Mouse (Mus musculus) liver, embryonic 14.5 days (tissue): ENCODE measurements around the gene Pou6f1. TPM values are rescaled to one million over a fixed set of nuclear protein-coding genes. Genes with fewer than 3 reads are reported as not detected.
"Not testable (repeated sequence)": the region's sequence is repeated elsewhere in the genome, so short reads cannot be mapped to it uniquely, and the experiment has no call there.

ENCODE experiments used
- ATAC-seq: fragments of 200-750 bp; cut with Nextera tagmentation; 2 replicates; pipeline ENCODE4 v1.8.0; 2017; ENCODE audit warnings: moderate number of reproducible peaks, mild to moderate bottlenecking, moderate library complexity; ENCODE audit not compliant: insufficient read depth
- DNase-seq, 3 experiments: peaks; one replicate each; pipeline ENCODE4 v3.0.0-alpha.2; 2012 to 2013; ENCODE audit warnings: low read depth in 3 of 3, low spot score in 3 of 3
- H3K27ac ChIP-seq: fragments of 300-500 bp; sonication (generic); 2 replicates; pipeline ENCODE4 v1.5.1; 2014; ENCODE audit warnings: moderate library complexity, mild to moderate bottlenecking, control low read depth, inconsistent platforms
- H3K27me3 ChIP-seq: fragments of 300-500 bp; sonication (generic); 2 replicates; pipeline ENCODE4 v1.6.1; 2014; ENCODE audit warnings: mild to moderate bottlenecking, low read length, moderate library complexity; ENCODE audit not compliant: control insufficient read depth, insufficient read depth
- H3K36me3 ChIP-seq: fragments of 300-500 bp; sonication (generic); replicated peaks from 2 replicates; pipeline ENCODE4 v1.6.1; 2014; ENCODE audit warnings: low read depth; ENCODE audit not compliant: control insufficient read depth, insufficient read depth
- H3K4me1 ChIP-seq, 2 experiments: fragments of 200-500 bp in 1 of 2; fragments of 300-500 bp in 1 of 2; sonication (generic) in 1 of 2; replicated peaks; 2 replicates each; pipeline ENCODE4 v1.6.1; 2012 to 2014; ENCODE audit warnings: antibody characterized with exemption in 1 of 2, inconsistent platforms in 1 of 2, low read length in 1 of 2; ENCODE audit not compliant: control insufficient read depth in 2 of 2, insufficient read depth in 2 of 2
- H3K4me2 ChIP-seq: fragments of 300-500 bp; sonication (generic); 2 replicates; pipeline ENCODE4 v1.6.1; 2014; ENCODE audit warnings: low read depth, mild to moderate bottlenecking, control low read depth, moderate library complexity
- H3K4me3 ChIP-seq, 2 experiments: fragments of 200-500 bp in 1 of 2; fragments of 300-500 bp in 1 of 2; sonication (generic) in 1 of 2; 2 replicates each; pipeline ENCODE4 v1.5.1; 2012 to 2014; ENCODE audit warnings: low read depth in 2 of 2, low read length in 2 of 2, mild to moderate bottlenecking in 2 of 2, control low read depth in 1 of 2, inconsistent platforms in 1 of 2, moderate library complexity in 1 of 2; ENCODE audit not compliant: insufficient read depth in 1 of 2
- H3K9ac ChIP-seq: fragments of 300-500 bp; sonication (generic); replicated peaks from 2 replicates; pipeline ENCODE4 v1.6.1; 2014; ENCODE audit warnings: mild to moderate bottlenecking, control low read depth, moderate library complexity
- H3K9me3 ChIP-seq: fragments of 300-500 bp; sonication (generic); 2 replicates; pipeline ENCODE4 v1.6.1; 2016; ENCODE audit warnings: low read length, mixed read lengths; ENCODE audit not compliant: control insufficient read depth
- CTCF ChIP-seq: IDR thresholded peaks from 2 replicates; pipeline ENCODE4 v1.5.1; 2016; ENCODE audit warnings: antibody characterized with exemption, low read depth, control low read depth
- EP300 ChIP-seq: IDR thresholded peaks from 2 replicates; pipeline ENCODE4 v1.6.1; 2016; ENCODE audit warnings: antibody characterized with exemption, low read depth
- WGBS: fragments of 180-500 bp; shearing (Covaris S2); extraction: QIAGEN DNeasy Blood & Tissue Kit; methylation state at CpG from one replicate; pipeline ENCODE4 v1.1.7; 2014; ENCODE audit not compliant: insufficient replicate concordance; 5-methylcytosine and 5-hydroxymethylcytosine counted together
- polyA plus RNA-seq, 2 experiments: library from polyadenylated mRNA; depleted of rRNA in 1 of 2; stranded (reverse) in 1 of 2; unstranded in 1 of 2; fragments of >200 nt; fragmentation: Nextera tagmentation in 1 of 2; extraction: Ambion mirVana in 1 of 2; gene quantifications; 2 replicates each; pipeline versions ENCODE4 v1.2.1 to v1.2.3; 2012 to 2014

Gene Pou6f1
- polyA plus RNA-seq, 2 experiments, result 0.39 to 0.46 TPM

- peak overlapping the region in 1 of 2 experiments; percentile 18; a peak in 1 of 4 replicates for H3K4me3 ChIP-seq
- 13% methylated on average over 16 of the region's 16 CpGs for WGBS
Observed at GRCm38 (mm10) chr15:100613584-100613983, 13.8 kb upstream of the Pou6f1 start.

GRCm38 (mm10) chr15:100612432-100612831 is 12.6 kb upstream of the Pou6f1 start:
- Histone ChIP-seq H3K4me3 (no peak overlapping the region), H3K27me3 (no peaks in the 10 kb centered on the region), H3K36me3 (peaks cover 7% of the 10 kb centered on the region), H3K4me1 (peaks cover 11 to 17% of the 10 kb centered on the region in 2 experiments), H3K9ac (no peak overlapping the region), H3K27ac (no peak overlapping the region), H3K4me2 (no peak overlapping the region), H3K9me3 (no peaks in the 10 kb centered on the region)
- WGBS, result 60% methylated on average over 2 of the region's 2 CpGs
- TF ChIP-seq EP300 (no peak), CTCF (peak; percentile 68)
- DNase-seq (no peak), ATAC-seq (no peak)

More at GRCm38 (mm10) chr15:100613584-100613983, 13.8 kb upstream of the Pou6f1 start:
- no peaks in the 10 kb centered on the region for H3K27me3 ChIP-seq
- peaks cover 11 to 17% of the 10 kb centered on the region in 2 experiments for H3K4me1 ChIP-seq
- no peak overlapping the region for H3K9ac ChIP-seq
- no peak overlapping the region for H3K27ac ChIP-seq
- H3K4me2 ChIP-seq, result peak overlapping the region; percentile 87
- H3K9me3 ChIP-seq, result no peaks in the 10 kb centered on the region
- DNase-seq, result peak; percentile 55 to 67 (median 55)
- TF ChIP-seq EP300, result no peak
- TF ChIP-seq CTCF, result peak; percentile 98
- ATAC-seq, result no peak
- peaks cover 19% of the 10 kb centered on the region for H3K36me3 ChIP-seq

DNA sequence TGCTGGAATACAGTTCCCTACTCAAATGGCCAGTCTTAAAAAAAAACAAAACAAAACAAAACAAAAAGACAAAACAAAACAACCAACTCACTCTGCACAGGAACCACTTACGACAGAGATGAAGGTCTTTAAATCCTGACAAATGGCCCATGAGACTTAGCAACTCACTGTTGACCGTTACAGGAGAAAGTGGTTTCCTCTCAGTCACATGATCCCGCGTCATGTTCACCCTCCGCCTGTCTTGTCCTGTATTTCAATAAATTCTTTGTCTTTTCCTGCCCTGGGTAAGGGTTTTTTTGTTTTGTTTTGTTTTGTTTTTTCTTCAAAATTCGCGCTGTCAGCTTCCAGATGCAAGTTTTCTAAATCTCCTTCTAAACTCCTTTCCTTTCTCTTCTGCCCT is 12.2 kb upstream of the Pou6f1 start:
- ATAC-seq, result no peak
- WGBS, result 61% methylated on average over 7 of the region's 7 CpGs
- TF ChIP-seq CTCF, result no peak
- TF ChIP-seq EP300, result no peak
- Histone ChIP-seq H3K27ac (no peak overlapping the region), H3K9ac (no peak overlapping the region), H3K4me1 (peaks cover 11 to 16% of the 10 kb centered on the region in 2 experiments), H3K36me3 (peaks cover 2% of the 10 kb centered on the region), H3K4me2 (no peak overlapping the region), H3K4me3 (no peak overlapping the region), H3K27me3 (no peaks in the 10 kb centered on the region), H3K9me3 (no peaks in the 10 kb centered on the region)
- DNase-seq, result no peak

- peaks cover 0 to 10% of the 10 kb centered on the region in 2 experiments; a peak in 2 of 4 replicates for H3K4me1 ChIP-seq
- WGBS, result 67% methylated on average over 8 of the region's 8 CpGs
- H3K27me3 ChIP-seq, ATAC-seq, DNase-seq, H3K4me3 ChIP-seq, H3K9me3 ChIP-seq, H3K36me3 ChIP-seq, H3K27ac ChIP-seq, H3K4me2 ChIP-seq, H3K9ac ChIP-seq: not testable (repeated sequence)
- TF ChIP-seq CTCF, result peak; percentile 23; the same call in 1 of the 2 replicates
Observed at GRCm38 (mm10) chr15:100606677-100607076, 6.9 kb upstream of the Pou6f1 start.

DNA sequence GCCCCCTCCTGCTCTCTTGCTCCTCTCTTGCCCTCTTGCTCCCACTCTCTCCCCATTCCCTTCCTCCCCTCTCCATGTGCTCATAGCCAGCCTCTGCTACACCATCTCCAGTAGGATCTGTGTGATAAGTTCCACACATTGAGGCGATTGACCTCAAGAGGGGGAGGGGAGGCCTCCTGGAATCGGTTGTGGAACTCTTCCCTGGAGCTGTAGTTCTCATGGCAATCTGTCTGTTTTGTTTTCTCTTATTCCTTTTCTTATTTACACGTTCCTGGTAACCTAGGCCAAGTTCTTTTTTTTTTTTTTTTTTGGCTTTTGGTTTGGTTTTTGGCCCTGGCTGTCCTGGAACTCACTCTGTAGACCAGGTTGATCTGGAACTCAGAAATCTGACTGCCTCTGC is 1.9 kb upstream of the Pou6f1 start:
- no peaks in the 10 kb centered on the region for H3K9me3 ChIP-seq
- 33% methylated on average over 3 of the region's 3 CpGs for WGBS
- H3K27ac ChIP-seq, result no peak overlapping the region
- ATAC-seq (no peak), DNase-seq (no peak)
- TF ChIP-seq EP300 (no peak), CTCF (no peak)
- no peak overlapping the region for H3K4me2 ChIP-seq
- peaks cover 39% of the 10 kb centered on the region for H3K27me3 ChIP-seq
- peaks cover 0 to 10% of the 10 kb centered on the region in 2 experiments; a peak in 1 of 4 replicates for H3K4me1 ChIP-seq
- H3K9ac ChIP-seq, result no peak overlapping the region
- H3K36me3 ChIP-seq, result no peaks in the 10 kb centered on the region
- no peak overlapping the region for H3K4me3 ChIP-seq
